Mouse (Mus musculus): Measurements from ENCODE around the gene Stat2.

DNA sequence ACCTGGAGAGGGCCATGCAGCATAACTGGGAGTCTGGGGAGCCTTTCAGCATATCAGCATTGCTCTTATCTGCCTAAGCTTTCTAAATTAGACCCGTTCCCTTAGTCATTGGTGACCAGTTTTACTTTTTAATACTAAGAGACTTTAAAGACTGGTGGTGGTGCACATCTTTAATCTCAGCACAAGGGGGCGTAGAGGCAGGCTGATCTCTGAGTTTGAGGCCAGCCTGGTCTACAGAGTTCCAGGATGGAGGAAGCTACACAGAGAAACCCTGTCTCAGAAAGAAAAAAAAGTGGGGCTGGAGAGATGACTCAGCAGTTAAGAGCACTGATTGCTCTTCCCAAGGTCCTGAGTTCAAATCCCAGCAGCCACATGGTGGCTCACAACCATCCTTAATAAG, 69.9 kb downstream of the Stat2 start:
- TF ChIP-seq MAX (IDR thresholded peaks at IDR 0.05; ENCODE audit: low read depth) = no peak
- TF ChIP-seq POLR2A (IDR thresholded peaks at IDR 0.05; ENCODE audit: insufficient read length, low read depth) = no peak
- TF ChIP-seq TCF3 (IDR thresholded peaks at IDR 0.05; ENCODE audit: insufficient read length, low read depth) = no peak
- no peak for TF ChIP-seq CEBPB (IDR thresholded peaks at IDR 0.05; ENCODE audit: insufficient read depth, poor library complexity, severe bottlenecking)
- no peak for TF ChIP-seq POLR2AphosphoS2 (IDR thresholded peaks at IDR 0.05; ENCODE audit: insufficient read length, low read depth)
- TF ChIP-seq SRF (IDR thresholded peaks at IDR 0.05; ENCODE audit: control insufficient read depth, insufficient read length, low read depth) = no peak
- no peak for TF ChIP-seq E2F4 (IDR thresholded peaks at IDR 0.05; ENCODE audit: insufficient read depth)

Data from myocyte (in vitro differentiated cells).